Mouse (Mus musculus): Measurements from ENCODE around the gene Hist1h2ao. TPM values are rescaled to one million over a fixed set of nuclear protein-coding genes. Genes with fewer than 3 reads are reported as not detected.
"Not testable (repeated sequence)": the region's sequence is repeated elsewhere in the genome, so short reads cannot be mapped to it uniquely, and the experiment has no call there.

Gene Hist1h2ao
- total and polyA plus RNA-seq, 2 experiments = 0.55 TPM; not detected in 1

DNA sequence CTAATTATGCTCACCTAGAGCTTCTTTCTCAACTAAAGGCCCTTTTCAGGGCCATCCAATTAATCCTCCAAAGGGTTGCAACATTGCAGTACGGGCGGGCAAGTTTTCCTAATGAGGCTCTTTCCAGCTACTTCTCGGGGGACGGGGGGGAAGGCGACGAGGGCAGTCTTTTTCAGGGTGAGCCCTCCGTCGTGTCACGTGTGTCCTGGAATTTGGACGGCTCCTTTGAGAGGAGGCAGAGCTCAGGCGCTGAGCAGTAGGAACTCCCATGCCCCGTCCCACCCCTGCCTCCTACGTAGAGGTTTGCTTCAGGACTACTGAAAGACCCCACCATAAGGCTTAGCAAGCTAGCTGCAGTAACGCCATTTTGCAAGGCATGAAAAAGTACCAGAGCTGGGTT lies 1.8 kb downstream of the Hist1h2ao start:
- H3K9ac ChIP-seq (ENCODE audit: low read depth, low read length); H3K27ac ChIP-seq (replicated peaks; ENCODE audit: insufficient read depth, low read depth, low read length): not testable (repeated sequence)
- H3K4me3 ChIP-seq (ENCODE audit: insufficient read depth, low read depth, low read length) = peak overlapping the region; percentile 30; the same call in 1 of the 2 replicates

DNA sequence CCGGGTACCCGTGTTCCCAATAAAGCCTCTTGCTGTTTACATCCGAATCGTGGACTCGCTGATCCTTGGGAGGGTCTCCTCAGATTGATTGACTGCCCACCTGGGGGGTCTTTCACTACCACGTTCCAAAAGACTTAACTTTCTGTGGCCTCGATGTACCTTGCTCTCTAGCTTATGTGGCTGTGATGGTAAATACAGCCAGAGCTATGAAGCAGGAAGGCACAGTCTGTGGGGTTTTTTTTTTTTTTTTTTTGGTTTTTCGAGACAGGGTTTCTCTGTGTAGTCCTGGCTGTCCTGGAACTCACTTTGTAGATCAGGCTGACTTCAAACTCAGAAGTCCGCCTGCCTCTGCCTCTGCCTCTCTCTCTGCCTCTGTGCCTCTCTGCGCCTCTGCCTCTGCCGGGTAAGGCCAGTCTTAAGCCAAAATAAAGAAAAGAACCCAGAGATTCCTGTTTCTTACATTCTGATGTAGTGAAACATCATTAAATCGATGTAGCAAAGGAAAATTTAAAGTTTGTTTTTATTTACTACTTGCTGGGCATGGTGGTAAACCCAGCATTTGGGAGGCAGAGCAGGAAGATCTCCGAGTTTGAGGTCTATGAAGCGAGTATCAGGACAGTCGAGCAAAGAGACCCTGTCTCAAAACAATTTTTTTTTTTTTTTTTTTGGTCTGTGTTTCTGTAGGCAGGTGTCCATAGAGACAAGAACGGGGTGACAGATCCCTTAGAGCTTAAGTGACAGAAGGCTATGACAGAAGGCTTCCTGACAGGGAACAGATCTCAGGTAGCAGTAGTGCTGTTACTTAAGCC lies 10.0 kb downstream of the Hist1h2ao start:
- H3K27ac ChIP-seq (replicated peaks; ENCODE audit: insufficient read depth, low read depth, low read length); H3K4me3 ChIP-seq (ENCODE audit: insufficient read depth, low read depth, low read length); H3K27me3 ChIP-seq (ENCODE audit: control insufficient read depth, insufficient read depth, low read length); DNase-seq (ENCODE audit: extremely low read depth, low read depth, low spot score); H3K79me2 ChIP-seq (ENCODE audit: control insufficient read depth, insufficient read depth, low read length); H3K4me1 ChIP-seq (ENCODE audit: control insufficient read depth, insufficient read depth, low read length); H3K36me3 ChIP-seq (ENCODE audit: control insufficient read depth, insufficient read depth, low read length); H3K9ac ChIP-seq (ENCODE audit: low read depth, low read length): not testable (repeated sequence)
- WGBS = 92% methylated on average over 6 of the region's 16 CpGs

More for the DNA sequence above, 1.8 kb downstream of the Hist1h2ao start:
- not testable (repeated sequence) for H3K79me2 ChIP-seq (ENCODE audit: control insufficient read depth, insufficient read depth, low read length); H3K4me1 ChIP-seq (ENCODE audit: control insufficient read depth, insufficient read depth, low read length); H3K27me3 ChIP-seq (ENCODE audit: control insufficient read depth, insufficient read depth, low read length); DNase-seq (ENCODE audit: extremely low read depth, low read depth, low spot score); H3K36me3 ChIP-seq (ENCODE audit: control insufficient read depth, insufficient read depth, low read length)
- WGBS = under 1% methylated on average over 14 of the region's 14 CpGs

- no peak overlapping the region for H3K9ac ChIP-seq (ENCODE audit: low read depth, low read length)
- no peaks in the 10 kb centered on the region for H3K36me3 ChIP-seq (ENCODE audit: control insufficient read depth, insufficient read depth, low read length)
- no peak overlapping the region for H3K27ac ChIP-seq (replicated peaks; ENCODE audit: insufficient read depth, low read depth, low read length)
- TF ChIP-seq CTCF (IDR thresholded peaks at IDR 0.05; ENCODE audit: low read depth, low read length) = no peak
- no peak for TF ChIP-seq POLR2A (IDR thresholded peaks at IDR 0.05; ENCODE audit: extremely low read depth, insufficient read depth, low read length)
- WGBS = 89% methylated on average over 3 of the region's 3 CpGs
- DNase-seq (ENCODE audit: extremely low read depth, low read depth, low spot score) = no peak
- no peak overlapping the region for H3K4me3 ChIP-seq (ENCODE audit: insufficient read depth, low read depth, low read length)
- no peaks in the 10 kb centered on the region for H3K79me2 ChIP-seq (ENCODE audit: control insufficient read depth, insufficient read depth, low read length)
- no peaks in the 10 kb centered on the region for H3K4me1 ChIP-seq (ENCODE audit: control insufficient read depth, insufficient read depth, low read length)
- H3K27me3 ChIP-seq (ENCODE audit: control insufficient read depth, insufficient read depth, low read length) = no peaks in the 10 kb centered on the region
Measured at GRCm38 (mm10) chr13:21828511-21828910, 18.2 kb downstream of the Hist1h2ao start.

DNA sequence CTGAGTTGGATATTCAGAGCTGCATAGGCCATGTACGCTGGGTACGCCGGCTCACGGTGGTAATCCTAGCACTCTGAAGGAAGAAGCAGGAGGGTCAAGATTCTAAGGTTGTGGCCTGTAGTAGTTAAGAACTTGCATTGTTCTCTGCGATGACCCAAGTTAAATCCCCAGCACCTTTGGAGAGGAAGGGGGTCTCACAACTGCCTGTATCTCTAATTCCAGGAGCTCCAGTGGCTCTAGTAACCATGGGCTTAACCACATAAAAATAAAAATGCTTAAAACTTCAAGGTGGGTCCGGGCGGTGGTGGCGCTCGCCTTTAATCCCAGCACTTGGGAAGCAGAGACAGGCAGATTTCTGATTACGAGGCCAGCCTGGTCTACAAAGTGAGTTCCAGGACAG lies 20.1 kb downstream of the Hist1h2ao start:
- DNase-seq (ENCODE audit: extremely low read depth, low read depth, low spot score) = no peak
- Histone ChIP-seq H3K4me3 (ENCODE audit: insufficient read depth, low read depth, low read length) (no peak overlapping the region), H3K36me3 (ENCODE audit: control insufficient read depth, insufficient read depth, low read length) (no peaks in the 10 kb centered on the region), H3K79me2 (ENCODE audit: control insufficient read depth, insufficient read depth, low read length) (no peaks in the 10 kb centered on the region), H3K9ac (ENCODE audit: low read depth, low read length) (no peak overlapping the region), H3K27ac (replicated peaks; ENCODE audit: insufficient read depth, low read depth, low read length) (no peak overlapping the region), H3K27me3 (ENCODE audit: control insufficient read depth, insufficient read depth, low read length) (no peaks in the 10 kb centered on the region), H3K4me1 (ENCODE audit: control insufficient read depth, insufficient read depth, low read length) (no peaks in the 10 kb centered on the region)
- no peak for TF ChIP-seq CTCF (IDR thresholded peaks at IDR 0.05; ENCODE audit: low read depth, low read length)
- no peak for TF ChIP-seq POLR2A (IDR thresholded peaks at IDR 0.05; ENCODE audit: extremely low read depth, insufficient read depth, low read length)
- WGBS = 95% methylated on average over 10 of the region's 10 CpGs

DNA sequence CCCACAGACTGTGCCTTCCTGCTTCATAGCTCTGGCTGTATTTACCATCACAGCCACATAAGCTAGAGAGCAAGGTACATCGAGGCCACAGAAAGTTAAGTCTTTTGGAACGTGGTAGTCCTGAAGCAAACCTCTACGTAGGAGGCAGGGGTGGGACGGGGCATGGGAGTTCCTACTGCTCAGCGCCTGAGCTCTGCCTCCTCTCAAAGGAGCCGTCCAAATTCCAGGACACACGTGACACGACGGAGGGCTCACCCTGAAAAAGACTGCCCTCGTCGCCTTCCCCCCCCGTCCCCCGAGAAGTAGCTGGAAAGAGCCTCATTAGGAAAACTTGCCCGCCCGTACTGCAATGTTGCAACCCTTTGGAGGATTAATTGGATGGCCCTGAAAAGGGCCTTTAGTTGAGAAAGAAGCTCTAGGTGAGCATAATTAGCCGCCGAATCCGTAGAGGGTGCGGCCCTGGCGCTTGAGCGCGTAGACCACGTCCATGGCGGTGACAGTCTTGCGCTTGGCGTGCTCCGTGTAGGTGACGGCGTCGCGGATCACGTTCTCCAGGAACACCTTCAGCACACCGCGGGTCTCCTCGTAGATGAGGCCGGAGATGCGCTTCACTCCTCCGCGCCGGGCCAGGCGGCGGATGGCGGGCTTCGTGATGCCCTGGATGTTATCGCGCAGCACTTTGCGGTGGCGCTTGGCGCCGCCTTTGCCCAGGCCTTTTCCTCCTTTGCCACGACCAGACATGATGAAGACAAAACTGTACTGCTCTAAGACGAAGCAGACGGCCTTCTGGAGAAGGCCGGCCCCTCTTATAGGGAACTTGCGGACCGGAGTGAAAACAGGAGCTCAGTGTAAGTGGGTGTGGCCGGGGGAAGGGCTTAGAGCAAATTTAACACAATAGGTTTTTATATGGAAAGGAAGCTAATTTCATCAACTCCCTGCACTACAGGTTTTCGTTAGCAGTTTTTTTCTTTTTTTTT lies 21.4 kb downstream of the Hist1h2ao start, which contains the start of gene Hist1h4n:
Gene Hist1h4n (minus strand): TSS at position 779 of the 977 bp plus-strand sequence.
- H3K36me3 ChIP-seq (ENCODE audit: control insufficient read depth, insufficient read depth, low read length); H3K4me3 ChIP-seq (ENCODE audit: insufficient read depth, low read depth, low read length); H3K27me3 ChIP-seq (ENCODE audit: control insufficient read depth, insufficient read depth, low read length); H3K79me2 ChIP-seq (ENCODE audit: control insufficient read depth, insufficient read depth, low read length); H3K27ac ChIP-seq (replicated peaks; ENCODE audit: insufficient read depth, low read depth, low read length); H3K4me1 ChIP-seq (ENCODE audit: control insufficient read depth, insufficient read depth, low read length); DNase-seq (ENCODE audit: extremely low read depth, low read depth, low spot score); H3K9ac ChIP-seq (ENCODE audit: low read depth, low read length): not testable (repeated sequence)
- 0 out of 2 replicates have a peak, but pooled peaks have one; percentile 27 for TF ChIP-seq POLR2A (IDR thresholded peaks at IDR 0.05; ENCODE audit: extremely low read depth, insufficient read depth, low read length)
- WGBS = 0% methylated on average over 25 of the region's 58 CpGs

- WGBS = no CpG with 5 or more reads among the region's 24 CpGs
- DNase-seq (ENCODE audit: extremely low read depth, low read depth, low spot score); H3K27me3 ChIP-seq (ENCODE audit: control insufficient read depth, insufficient read depth, low read length); H3K4me3 ChIP-seq (ENCODE audit: insufficient read depth, low read depth, low read length); H3K36me3 ChIP-seq (ENCODE audit: control insufficient read depth, insufficient read depth, low read length); H3K4me1 ChIP-seq (ENCODE audit: control insufficient read depth, insufficient read depth, low read length); H3K79me2 ChIP-seq (ENCODE audit: control insufficient read depth, insufficient read depth, low read length); H3K9ac ChIP-seq (ENCODE audit: low read depth, low read length); H3K27ac ChIP-seq (replicated peaks; ENCODE audit: insufficient read depth, low read depth, low read length): not testable (repeated sequence)
Measured at GRCm38 (mm10) chr13:21833461-21833860, 23.2 kb downstream of the Hist1h2ao start, which contains the start of the genes Hist1h2ap and Hist1h2br. Gene Hist1h2ap, minus strand, starts transcription at chr13:21833507. Gene Hist1h2br, plus strand, starts transcription at chr13:21833743.

DNA sequence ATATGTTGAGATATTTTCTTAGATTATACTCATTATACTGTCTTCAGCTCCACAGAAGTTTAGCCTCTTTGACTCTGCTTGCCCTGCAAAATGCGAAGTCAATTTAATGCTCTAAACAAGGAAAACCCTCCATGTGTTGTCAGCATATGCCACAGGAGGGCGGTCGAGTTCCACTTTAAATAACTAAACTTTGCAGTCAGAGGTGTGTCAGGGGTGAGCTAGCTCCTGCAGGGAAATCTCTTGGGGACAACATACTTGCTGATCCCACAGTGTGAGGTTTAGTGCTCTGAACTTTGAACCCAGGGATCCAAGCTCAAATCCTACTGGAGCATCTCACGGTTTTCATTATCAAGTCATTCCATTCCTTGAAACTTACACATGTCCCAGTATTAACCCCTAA lies 30.2 kb downstream of the Hist1h2ao start:
- WGBS = no CpG with 5 or more reads among the region's 4 CpGs
- H3K4me3 ChIP-seq (ENCODE audit: insufficient read depth, low read depth, low read length); H3K27me3 ChIP-seq (ENCODE audit: control insufficient read depth, insufficient read depth, low read length); H3K79me2 ChIP-seq (ENCODE audit: control insufficient read depth, insufficient read depth, low read length); H3K4me1 ChIP-seq (ENCODE audit: control insufficient read depth, insufficient read depth, low read length); H3K9ac ChIP-seq (ENCODE audit: low read depth, low read length); H3K36me3 ChIP-seq (ENCODE audit: control insufficient read depth, insufficient read depth, low read length); H3K27ac ChIP-seq (replicated peaks; ENCODE audit: insufficient read depth, low read depth, low read length); DNase-seq (ENCODE audit: extremely low read depth, low read depth, low spot score): not testable (repeated sequence)

DNA sequence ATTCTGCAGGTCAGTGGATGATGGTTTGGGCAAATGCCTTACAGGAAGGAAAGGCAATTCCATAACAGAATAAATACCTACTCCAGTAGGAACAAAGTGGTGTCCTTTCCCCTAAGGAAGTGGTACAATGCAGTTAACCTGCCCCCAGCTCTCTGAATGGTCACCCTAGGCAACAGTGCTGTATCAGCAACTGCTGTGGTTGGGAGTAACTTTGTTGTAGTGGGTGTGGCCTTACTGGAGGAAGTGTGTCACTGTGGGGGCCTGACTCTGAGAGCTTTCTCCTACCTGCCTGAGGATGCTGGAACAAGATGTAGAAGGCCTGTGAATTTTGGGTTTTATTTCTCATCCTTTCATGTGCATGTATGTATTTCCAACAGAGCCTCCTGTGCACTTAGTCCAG lies 36.1 kb downstream of the Hist1h2ao start:
- not testable (repeated sequence) for DNase-seq (ENCODE audit: extremely low read depth, low read depth, low spot score); H3K4me1 ChIP-seq (ENCODE audit: control insufficient read depth, insufficient read depth, low read length); H3K79me2 ChIP-seq (ENCODE audit: control insufficient read depth, insufficient read depth, low read length); H3K27ac ChIP-seq (replicated peaks; ENCODE audit: insufficient read depth, low read depth, low read length); H3K27me3 ChIP-seq (ENCODE audit: control insufficient read depth, insufficient read depth, low read length); H3K4me3 ChIP-seq (ENCODE audit: insufficient read depth, low read depth, low read length); H3K9ac ChIP-seq (ENCODE audit: low read depth, low read length); H3K36me3 ChIP-seq (ENCODE audit: control insufficient read depth, insufficient read depth, low read length)
